Mouse (Mus musculus) retina, postnatal 7 days (tissue): ENCODE measurements around the gene Sh3pxd2a.

ENCODE experiments used
- DNase-seq: peaks from one replicate; pipeline ENCODE4 v3.0.0-alpha.2; 2012; ENCODE audit warnings: low read depth, low spot score

Sh3pxd2a gene

DNA sequence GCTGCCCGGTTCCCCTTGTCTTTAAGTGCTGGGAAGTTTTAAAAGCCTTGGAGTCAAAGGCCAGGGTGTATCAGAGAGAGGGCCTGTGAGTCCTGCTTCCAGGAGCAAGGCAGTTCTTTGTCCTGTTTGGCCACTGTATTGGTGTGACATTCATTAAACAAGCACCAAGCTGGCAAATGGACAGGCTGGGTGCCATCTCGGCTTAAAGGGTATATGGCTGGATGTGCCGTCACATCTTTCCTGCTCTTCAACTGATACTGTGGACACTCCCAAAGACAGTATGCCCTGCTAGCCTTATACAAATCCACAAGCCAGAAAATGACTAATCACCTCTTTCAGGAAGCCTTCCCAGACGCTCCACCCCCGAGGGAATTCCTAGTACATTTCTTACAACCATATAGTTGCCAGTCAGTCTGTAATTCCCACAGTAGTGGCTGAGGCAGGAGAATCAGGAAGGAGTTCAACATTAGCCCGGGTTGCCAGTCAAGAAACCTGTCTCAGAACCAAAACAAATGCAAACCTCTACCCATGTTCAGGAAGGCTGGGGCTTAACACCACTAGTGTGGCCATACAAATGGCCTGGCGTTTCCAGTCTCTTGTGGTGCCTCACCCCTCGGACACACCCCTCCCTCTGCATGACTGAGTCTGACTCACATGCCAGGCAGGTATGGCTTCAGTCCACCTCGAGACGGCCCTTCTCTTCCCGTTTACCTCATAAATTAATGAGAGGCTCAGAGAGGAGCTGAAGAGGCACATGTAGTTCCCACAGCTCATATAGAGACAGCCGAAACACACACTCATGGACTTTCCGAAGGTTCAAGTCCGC, 148.9 kb downstream of the Sh3pxd2a start:
- no peak for DNase-seq

DNA sequence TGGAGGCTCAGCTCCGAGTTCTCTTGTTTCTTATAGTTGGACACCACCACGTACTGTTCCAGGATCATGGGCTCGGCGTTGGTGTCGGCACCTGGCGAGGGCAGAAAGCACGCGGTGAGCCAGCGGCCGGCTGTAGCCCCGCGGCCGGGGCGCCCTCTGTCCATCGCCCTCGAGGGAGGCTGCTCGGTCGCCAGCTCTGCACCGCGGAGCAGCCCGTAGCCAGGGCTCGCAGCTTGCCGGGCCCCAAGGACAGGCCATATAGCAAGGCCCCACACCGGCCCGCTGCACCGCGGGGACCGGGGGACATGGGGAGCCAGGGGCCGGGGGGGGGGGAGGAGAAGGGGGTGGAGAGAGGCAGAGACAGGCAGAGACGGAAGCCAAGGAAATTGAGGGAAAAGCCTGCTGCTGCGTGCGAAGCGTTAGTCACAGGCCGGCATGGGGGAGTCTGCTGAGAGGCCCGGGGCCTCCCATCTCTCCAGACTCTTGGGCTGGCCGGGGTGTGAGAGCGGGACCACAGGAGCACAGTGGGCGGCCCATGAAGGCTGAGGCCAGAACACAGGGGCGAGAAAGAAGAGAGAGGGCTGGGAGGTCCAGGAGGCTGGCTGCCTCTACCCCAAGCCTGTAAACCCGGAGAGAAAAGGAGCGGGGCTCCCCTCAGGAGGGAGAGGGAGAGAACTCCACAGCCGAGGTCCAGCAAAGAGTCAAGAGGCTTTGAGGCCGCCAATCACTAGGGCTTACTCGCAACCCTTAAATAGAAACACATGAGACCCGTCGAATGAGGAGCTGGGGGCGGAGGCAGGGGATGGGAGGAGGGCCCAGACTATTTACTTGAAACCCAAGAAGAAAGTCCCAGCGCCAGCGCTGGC, 149.9 kb downstream of the Sh3pxd2a start:
- DNase-seq, result no peak

DNA sequence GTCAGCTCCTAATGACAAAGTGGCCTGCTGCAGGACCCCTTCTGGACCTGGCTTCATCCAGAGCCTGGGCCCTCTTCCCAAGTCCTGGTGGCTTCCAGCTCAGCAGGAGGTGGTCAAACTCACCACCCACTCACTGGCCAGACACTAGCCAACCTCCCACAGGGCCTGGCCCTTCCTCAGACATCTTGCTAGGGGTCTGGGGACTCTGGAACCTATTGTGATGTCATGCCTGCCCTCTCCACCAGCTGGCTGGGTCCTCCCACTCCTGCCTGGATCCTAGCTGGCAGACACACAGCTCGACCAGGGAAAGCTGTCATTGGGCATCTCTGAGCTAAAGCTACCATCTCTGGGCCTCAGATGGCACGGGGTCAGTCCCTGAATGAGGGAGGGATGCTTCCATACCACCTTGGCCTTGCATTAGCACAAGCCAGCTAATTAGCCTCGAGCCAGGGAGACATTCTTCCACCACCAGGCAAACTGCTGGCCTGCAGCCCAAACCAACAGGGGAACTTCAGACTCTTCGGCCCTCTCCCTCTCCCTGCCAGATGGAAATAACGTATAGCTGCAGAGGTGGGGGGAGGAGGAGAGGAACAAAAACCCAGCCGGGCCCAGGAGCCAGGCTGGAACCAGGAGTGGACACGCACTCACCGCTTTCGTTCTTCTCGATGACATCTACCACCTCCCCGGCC, 150.7 kb downstream of the Sh3pxd2a start:
- no peak for DNase-seq

DNA sequence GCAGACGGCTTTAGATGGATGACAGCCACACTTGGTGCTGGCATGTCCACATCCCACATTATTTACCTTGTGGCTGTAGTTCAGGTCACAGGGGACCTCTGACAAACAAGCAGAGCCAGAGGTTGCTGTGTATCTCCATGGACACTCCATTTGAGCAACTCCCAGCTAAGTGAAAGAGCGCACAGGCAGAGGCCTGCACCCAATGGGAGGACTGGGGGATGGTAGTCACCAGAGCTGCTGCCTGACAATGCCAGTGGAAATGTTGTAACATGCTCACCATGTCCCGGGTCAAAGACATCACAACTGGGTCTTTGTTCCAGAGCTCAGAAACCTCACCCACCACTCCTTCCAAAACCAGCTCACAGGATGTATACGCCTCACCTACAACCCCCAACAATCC, 153.0 kb downstream of the Sh3pxd2a start:
- DNase-seq, result no peak

DNA sequence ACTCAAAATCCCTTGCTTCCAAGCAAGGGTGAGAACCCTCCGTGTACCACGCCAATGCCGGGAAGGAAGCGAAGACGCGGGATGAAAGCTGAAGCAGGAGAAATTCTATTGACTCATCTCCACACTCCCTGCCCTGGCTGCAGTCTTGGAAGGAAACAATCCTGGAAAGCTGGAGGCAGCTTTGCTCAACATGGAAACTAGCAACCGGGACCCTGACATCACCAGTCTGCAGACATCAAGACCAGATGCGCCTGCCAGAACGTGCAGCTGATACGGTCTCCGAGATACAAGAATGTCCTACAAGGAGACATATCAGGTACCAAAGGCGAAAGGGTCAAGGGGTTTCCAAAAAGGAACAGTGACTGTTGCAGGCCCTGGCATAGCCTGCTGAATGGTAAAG, 154.4 kb downstream of the Sh3pxd2a start:
- no peak for DNase-seq

DNA sequence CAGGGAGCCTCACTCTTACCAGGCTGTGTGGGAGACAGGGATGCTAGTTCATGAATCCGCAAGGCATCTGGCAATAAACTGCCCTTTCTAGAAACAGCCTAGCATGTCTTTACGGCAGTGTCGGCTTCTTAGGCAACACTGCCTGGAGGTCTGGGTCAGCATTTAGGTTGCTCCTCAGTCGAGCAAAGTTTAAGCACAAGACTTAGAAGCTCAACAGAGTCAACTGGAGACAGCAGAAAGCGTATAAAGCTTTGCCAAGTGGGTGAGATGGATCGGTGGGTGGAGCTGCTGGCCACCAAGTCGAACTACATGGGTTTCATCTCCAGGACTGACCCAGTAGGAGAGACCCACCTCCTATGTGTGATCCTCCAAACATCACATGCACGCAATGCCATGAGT, 157.3 kb downstream of the Sh3pxd2a start:
- no peak for DNase-seq

DNA sequence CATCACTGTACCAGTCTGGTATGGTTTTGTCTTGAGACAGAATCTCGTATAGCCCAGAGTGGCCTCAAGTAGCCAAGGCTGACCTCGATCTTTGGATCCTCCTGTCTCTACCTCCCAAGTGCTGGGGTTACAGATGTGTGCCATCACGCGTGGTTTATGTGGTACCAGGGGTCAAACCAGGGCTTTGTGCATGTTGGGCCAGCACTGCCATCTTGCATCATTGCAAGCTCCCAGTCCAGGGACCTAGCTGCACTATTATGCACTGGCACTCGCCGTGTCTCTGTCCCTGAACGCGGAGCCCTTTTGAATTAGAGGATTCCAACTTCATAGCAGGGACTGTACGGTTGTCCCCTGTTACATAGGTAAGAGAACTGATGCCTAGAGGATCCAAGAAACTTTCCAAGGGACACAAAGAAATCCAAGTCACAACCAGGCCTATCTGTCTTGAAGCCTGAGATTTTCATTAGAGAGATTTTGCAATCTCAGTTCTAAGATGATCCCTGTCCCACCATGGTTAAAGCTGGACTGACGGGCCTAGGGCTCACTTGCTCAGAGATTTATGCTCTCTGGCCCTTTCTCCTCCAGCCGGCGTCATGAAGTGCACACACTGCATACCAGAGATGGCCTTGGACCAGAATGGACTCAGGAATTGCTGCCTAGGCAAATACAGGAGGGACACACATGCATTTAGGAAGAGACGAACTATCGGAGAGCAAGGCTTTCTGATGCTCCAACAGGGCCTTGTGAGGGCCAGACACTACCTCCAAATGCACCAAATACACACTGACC, 157.9 kb downstream of the Sh3pxd2a start:
- no peak for DNase-seq

DNA sequence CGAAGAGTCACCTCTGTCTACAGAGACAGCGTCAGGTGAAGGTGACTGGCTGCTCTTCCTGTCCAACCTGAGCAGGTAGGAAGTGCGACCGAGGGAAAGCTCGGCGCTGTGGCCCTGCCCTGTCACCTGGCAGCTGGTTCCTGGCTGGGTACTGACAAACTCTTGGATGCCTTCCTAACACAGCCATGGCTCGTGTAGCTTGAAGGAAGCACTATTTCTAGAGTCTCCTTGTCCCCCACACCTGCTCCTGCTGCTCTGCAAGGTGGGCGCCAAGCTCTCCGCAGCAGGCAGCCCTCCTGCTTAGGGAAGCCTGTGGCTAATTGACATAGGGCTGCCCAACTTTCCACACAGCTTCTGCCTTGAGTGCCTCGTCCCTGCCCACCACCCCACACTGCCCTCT, 158.8 kb downstream of the Sh3pxd2a start:
- DNase-seq, result no peak

DNA sequence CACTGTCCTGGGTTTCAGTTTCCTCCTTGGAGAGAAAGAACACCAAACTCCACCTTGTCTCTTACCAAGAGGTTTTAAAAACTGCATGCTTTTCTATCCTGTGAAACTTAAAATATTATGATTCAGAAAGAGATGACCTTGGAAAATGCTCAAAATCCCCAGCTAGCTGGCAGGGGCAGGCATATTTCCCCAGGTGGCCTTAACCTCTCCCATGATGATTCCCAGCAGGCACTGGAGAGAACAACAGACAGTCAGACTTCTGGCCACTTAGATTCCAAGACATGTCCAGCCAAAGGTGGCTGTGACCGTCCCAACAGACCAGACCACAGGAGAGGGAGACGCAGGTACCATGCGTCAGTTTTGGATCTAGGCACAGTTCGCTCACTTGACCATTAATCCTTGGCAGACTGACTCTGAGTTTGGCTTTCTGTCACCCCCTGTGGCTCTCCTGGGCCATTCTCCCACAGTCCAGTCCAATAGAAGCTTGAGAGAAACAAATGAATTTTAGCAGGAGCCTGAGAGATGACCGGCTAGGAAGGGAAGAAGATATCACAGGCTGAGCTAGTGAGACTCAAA, 159.9 kb downstream of the Sh3pxd2a start:
- DNase-seq, result no peak

DNA sequence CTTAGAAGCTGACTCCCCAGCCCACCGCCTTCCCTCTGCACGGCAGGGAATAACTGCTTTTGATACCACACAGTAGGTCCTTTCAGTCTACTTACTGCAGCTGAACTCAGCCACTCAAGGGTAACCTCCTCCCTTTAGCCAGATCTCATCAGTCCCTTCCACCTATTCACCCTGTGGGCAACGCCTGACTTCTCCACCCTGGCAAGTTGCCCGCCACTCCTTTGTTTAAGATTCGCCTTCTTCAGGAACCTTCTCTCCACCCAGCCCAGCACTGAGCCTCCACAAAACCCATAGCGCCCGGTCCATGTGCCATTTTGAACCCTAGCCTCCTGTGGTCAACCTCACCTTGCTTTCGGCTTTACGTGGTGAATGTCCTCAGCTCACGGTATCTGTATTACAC, 161.1 kb downstream of the Sh3pxd2a start:
- DNase-seq, result no peak

DNA sequence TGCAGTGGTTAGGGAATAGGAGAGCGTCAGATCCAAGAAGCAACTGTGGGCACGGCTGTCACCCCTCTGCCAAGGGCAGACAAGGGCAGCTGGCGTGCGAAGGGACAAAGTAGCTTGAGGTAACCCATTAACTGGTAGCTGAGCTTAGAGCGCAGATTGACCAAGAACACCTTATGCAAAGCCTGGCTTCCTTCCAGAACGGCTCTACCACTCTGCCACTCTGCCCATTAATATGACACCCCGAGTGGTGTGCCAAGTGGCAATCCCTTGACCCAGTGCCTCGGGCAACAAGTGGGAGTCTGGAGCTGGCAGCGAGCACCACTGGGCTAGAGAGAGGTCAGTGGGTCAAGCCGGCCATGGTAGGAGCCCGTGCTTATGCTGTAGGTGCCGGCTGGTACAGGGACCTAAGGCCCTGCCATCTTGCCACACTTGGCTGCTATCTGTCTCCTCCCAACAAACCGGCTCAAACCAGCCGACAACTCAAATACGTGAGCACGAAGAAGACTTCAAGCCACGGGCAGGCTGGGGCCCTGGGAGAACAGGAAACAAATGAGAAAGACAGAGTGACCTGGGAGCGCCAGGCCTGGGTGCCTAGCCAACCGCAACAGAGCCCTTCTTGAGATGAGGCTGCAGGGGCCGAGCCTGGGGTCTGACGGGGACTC, 161.9 kb downstream of the Sh3pxd2a start:
- DNase-seq, result no peak

DNA sequence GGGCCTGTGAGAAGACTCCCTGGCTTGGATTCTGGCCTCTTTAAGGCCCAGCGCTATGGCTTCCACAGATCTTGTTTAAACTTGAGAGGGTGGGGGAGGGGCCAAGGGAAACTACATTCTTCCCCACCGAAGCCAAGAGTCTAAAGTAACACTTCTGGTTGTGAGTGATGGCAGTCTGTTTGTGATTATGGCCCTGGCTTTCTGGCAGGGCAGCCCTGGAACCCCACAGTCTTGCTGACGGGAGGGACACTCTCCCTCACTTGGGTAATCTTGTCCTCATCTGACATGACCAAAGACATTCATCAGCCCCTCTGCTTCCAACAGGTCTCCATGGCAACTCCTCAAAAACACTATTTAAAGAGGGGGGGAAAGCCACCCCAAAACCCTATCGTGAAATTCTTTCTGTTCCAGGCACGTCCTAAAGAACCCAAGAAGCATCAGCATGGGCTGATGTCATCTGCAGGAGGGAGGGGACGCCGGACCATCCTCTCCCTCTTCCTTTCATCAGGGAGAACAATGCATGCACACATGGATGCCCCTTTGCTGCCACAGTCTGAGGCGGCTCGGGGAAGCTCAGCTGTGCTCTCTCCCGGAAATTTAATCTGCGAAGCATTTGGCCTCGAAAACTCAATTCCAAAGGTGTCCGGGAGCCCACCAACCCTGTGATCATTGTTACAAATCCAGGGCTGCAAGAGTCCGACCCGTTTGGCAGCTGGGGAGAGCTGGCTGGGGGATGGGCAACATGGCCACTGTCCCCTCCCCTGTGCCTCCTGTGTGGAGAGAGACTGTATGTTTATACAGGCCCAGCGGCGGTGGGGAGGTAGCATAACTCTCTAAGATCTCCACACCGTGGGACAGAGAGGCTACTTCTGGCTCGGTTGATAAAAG, 162.7 kb downstream of the Sh3pxd2a start:
- no peak for DNase-seq

DNA sequence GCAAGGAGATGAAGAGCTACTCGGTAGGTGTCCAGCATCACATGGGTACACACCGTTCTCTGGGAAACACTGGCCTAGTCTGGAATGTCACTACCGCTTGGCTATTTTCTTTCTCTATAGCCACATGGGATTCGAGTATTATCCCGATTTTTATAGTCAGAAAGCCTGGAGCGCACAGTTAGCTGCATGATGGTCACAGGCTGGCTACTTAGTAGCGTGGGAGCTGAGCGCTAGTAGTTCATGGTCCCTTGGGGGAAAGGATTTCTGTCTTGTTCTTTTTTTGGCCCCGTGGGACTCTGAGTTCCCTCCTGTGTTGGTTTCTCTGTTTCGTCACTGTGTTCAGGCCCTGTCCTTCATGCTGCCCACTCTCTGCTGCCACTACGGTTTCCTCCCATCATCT, 166.1 kb downstream of the Sh3pxd2a start:
- no peak for DNase-seq

DNA sequence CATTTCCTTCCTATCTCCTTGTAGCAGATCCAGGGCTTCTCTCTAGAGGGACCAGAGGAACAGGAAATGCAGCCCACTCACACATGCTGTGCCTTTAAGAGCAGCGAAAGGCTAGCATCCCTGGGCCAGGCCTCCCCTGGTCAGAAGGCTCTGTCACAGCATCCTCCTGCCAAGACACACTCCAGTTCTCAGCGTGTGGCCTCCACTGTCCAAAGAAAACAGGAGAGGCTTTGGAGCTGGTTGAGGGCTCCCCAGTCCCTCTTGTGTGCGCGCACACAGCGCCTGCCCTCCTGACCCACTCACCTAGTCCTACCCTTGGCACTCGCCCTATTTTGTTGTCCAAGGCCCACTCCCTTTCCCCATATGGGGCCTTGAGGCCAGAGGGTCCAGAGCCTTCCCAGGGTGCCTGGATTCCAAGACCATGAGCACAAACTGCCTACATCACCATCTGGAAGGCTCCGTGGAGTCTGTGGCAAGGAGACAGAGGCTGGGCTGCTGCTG, 171.7 kb downstream of the Sh3pxd2a start:
- no peak for DNase-seq

DNA sequence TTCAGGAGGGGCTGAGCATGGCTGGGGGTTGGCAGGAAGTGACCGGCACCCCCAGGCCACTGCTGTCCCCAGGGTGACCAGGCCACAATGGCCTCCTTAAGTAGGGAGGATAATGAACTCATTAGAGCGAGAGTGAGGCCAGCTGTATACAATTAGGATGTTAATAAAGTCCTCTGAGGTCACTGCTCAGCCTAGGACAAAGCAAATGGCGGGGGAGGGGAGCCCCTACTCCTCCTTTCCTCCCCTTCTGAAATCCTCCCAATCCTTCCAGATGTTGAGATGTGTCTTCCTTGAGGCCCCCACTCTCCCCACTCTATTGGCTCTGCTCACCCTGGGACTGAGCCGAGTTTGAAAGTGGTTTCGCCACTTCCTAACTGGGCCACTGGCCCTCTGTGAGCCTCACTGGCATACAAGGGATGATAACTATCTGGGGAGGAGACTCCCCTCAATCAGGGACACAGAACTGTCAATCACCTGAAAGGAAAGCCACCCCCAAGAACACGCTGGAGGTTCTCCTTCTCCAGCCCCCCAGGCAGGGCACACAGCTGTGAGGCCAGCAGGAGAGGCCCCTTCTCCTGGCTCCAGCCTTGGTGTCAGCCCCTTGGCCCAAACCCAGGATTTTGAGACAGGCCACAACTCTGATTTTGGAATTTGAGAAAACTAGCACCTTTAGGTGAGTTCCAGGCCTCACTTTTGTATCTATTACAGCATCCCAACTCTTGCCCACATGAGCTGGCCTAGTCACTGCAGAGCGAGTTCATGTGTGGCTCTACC, 172.7 kb downstream of the Sh3pxd2a start:
- DNase-seq, result no peak

DNA sequence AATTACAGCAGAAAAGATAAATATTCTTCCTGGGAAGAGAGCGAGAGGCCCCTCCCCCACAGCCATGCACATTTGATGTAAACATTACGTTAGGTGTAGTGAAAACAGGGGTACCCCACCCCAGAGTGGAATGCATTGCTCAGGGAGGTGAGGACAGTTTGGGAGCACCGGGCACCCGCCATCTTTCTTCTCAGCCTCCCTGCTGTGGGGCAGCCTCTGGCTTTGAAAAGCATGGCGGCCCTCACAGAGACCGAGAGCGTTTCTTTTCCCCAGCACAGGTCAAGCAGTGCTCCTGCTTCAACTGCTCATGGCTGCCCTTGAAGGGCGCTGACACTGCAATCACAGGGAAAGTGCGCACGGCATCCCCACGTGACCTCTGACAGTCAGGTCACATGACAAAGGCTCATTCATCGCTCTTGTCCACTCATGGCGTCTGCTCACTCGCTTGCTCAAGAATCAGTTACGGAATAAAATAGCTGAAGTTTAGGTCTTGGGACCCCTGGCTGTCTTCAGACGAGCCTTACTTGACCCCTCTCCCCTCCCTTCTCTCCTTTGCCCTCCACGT, 177.2 kb downstream of the Sh3pxd2a start:
- DNase-seq, result no peak

DNA sequence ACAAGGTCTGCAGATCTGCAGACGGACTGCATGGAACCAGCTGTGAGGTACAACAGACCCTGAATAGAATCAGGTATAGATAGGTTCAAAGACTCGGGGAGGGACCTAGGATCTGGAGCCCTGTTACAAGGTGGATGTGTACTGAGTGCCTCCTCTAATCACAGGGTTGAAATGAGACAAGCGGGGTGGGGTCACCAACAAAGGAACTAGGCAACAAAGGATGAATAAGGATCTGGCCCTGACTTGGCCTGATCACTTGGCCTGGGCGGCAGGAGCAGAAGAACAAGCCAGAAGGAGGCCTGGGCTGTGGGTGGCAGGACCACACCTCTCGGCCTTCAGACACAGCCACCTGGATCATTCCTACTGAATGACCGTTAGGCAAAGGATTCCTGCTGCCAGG, 178.6 kb downstream of the Sh3pxd2a start:
- DNase-seq, result no peak

DNA sequence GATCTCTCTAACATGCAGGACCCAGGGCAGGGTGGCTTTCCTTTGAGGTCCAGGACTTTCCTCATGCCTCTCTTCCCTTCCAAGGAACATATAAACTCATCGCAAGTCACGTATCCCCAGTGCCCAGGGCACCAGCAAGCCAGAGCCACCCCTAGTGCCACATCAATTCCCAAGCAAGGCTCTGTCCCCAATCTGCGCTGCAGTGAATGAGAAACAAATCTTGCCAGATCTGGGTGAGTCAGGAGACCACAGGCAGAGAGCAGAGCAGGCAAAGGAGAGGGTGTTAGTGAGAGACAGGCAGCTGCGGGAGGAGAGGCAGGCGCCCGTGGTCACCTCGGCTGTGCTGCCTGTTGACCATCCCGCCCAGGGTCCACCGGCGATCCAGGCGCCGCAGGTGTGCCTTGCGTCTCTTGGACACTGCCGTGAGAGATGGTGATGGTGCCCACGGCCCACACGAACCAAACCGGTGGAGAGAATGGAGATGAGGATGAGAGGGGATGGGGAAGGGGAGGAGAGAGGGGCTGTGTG, 181.4 kb downstream of the Sh3pxd2a start:
- no peak for DNase-seq
